Mouse (Mus musculus) skeletal muscle tissue, adult 2 months (tissue): ENCODE data around the gene Micall2.
"Not testable (repeated sequence)": the region's sequence is repeated elsewhere in the genome, so short reads cannot be mapped to it uniquely, and the experiment has no call there.

ENCODE experiments used
- DNase-seq: peaks from one replicate; pipeline ENCODE4 v3.0.0-alpha.2; 2012; ENCODE audit warnings: low read depth, low spot score

Gene Micall2

DNA sequence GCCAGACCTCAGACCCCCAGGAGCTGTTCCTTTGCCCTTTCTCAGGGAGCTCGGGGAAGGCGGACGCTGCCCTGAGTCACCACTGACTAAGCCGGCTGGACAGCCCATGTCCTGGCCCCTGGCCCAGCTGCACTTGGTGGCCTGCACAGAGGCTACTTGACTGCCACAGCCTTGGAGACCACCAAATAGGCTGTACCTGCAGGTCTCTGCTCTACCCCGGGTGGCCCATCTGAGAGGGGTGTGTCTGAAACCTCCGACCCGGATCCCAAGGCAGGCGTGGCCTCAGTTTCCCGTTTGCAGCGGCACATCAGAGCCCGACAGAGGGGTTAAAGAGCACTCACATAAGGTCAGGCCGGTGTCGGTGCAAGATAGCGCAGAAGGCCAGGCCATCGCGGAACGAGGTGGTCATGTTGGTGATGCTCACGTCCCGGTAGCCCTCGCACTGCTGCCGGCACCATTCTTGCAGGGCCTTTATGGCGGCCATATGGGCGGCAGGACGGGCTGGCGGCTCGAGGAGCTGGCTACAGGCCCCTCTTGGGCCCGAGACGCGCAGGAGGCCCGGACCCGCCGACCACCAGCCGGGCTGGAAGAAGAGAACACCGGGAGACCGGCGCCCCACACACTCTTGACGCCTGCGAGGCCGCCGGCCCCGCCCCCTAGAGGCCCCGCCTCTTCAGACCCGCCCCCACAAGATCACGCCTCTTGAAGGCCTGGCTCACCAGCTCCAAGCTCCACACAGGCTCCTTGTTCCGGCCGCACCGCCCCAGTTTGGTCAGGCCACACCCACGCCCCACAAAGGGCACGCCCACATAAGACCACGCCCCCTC lies at the start of gene Micall2:
Gene Micall2 (minus strand): TSS at position 660 of the 827 bp plus-strand sequence.
- peak; percentile 95 for DNase-seq

DNA sequence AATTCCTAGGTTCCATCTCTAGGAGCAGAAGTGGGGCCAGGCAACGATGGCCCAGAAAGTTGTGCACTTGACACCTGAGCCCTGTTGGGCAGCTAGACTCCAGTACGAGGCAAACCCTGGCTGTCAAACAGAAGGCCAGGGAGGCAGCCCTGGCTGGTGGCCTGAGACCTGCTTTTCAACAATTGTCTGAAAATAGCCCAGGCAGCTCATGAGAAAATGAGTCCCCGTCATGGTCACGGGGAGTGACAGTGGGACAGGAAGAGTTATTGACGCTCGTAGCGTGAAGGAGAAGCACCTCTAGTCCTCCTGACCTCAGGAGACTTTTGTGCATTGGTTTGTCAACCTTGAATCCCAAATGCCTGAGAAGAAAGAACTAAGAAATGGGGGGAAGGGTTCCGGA lies 45.3 kb upstream of the Micall2 start:
- DNase-seq, result no peak

DNA sequence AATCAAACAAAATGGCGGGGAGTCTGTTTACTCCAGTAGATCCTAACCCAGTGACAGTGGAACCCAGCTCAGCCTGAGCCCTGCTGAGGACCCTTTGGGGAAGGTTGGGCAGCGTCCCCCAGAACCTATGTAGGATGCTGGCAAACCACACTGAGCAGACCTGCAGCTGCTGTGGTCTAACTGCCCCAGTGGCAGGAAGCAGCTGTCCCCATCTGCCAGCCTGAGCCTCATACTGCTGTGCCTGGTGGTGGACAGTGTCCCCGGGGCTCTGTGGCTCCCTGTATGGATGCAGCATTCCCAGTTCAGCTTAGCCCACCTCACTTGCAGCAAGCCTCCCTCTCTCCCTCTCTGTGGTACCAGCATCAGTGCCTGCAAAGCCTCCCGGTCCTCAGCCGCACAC lies 40.8 kb upstream of the Micall2 start:
- no peak for DNase-seq

DNA sequence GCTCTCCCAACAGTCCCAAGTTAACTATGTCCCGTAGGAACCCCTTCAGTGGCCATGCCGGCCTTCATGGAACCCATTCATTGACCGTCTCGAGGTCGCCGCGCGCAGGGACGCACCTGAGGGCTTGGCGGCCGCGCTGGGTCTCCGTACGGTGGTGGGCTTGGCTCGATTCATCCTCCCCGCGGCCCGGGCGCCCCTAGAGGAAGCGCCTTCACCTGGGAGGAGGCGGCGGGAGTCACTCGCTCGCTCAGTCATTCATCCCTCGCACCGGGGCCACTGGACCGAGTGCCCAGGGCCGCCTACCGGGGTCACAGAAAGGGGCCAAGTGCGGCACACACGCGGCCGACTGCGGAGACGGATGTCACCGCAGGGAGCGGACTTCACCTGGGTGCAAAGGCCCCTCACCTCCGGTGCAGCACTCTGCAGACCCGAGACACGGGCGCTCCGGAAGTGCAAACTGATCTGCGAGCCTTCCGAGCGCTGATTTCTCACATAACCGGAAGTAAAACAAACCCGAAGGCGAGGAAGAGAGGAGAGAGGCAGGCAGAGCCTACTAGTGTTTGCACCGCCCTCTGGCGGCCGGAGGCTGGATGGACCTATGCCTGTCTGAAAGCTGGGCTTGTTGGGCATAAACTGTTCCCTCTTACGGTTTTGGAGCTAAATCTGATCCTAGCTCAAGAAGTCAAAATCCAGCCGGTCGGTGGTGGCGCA lies 39.2 kb upstream of the Micall2 start, which contains the start of gene Ints1:
Gene Ints1 (minus strand): TSS at position 459 of the 711 bp plus-strand sequence.
- peak; percentile 93 for DNase-seq

DNA sequence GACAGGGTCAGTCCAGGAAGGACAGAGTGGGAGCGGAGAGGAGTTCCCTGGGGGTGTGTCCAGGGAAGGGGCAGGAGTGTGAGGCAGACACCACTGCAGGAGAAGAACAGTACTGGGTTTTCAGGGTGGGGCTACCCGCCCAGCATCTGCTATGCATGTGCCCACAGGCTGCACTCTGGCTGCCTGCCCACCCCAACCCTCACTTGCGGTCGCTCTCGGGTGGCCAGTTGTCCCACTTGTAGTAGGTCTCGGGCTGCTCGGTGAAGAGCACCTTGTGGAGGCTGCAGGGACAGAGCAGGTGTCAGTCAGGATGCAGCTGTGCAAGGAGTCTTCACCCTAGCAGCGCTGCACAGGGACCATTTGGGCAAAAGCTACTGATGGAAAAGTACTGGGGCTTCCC lies 32.1 kb upstream of the Micall2 start:
- no peak for DNase-seq

DNA sequence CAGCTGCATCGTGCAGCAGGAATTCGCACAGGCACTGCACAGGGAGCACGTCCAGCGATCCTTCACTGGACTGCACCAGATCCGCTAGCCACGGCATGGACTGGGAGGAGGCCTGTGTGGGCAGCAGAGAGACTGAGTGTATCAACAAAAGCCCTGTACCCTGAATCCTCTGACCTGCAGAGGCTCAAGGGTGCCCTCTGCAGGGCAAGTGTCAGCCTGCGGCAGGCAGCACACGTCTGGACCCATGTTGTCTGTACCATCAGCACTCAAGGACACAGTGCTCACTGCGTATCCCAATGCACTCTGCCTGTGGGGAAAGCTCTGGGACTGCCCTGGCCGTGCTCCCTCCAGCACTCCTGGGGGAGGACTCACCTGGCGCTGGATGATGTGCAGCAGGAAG lies 28.2 kb upstream of the Micall2 start:
- no peak for DNase-seq

DNA sequence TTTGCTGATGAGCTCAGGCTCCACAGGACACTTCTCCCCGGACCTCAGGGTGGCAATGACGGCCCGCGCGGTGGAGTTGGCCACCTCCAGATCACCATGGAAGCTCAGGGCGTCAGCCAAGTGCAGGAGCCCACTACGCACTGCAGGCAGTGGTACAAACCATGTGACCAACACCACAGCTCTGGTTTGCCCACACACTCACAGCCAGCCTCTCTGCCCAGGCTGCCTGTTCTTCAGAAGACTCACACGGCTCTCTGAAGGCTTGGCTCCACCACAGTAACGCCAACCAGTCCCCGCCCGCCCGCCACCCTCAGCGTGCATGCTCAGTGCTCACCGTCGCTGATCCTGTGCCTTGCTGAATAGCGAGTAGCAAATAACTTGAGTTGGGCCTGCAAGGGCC lies 22.0 kb upstream of the Micall2 start:
- DNase-seq, result no peak

DNA sequence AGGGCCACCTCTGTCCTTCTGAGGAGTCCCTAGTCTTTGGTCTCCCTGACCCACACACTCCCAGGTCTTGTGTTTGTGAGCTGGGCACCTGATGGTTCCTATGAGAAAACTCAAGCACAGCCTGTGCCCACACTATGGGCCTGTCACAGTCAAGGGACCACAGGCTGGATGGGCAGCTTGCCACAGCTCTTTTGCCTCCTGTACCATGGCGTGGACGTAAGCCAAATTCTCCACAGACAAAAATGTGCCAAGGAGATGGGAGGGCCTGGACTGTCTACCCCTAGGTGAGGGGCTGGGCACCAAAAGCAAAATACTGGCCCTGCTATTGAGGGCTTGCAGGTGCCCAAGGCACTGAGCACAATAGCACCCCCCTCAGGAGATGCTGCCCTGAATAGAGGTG lies 20.4 kb upstream of the Micall2 start:
- no peak for DNase-seq

DNA sequence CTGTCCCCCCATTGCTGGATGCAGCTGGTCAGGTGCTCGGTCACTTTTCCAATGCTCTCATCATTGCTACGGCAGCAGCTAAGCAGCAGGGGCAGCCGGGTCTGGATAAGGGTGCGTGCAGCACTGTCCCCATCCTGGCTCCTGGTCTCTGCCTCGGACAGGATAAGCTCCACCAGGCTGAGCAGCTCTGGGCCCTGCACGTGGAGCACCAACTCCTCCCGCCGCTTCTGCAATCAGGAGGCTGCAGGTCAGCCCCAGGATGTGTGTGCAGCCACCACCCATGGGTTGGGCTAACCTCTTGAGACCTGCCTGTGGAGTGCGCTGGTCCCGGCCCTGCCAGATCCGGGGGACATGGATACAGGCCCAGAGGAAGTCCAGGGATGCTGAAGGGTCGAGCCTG lies 20.0 kb upstream of the Micall2 start:
- DNase-seq, result no peak

DNA sequence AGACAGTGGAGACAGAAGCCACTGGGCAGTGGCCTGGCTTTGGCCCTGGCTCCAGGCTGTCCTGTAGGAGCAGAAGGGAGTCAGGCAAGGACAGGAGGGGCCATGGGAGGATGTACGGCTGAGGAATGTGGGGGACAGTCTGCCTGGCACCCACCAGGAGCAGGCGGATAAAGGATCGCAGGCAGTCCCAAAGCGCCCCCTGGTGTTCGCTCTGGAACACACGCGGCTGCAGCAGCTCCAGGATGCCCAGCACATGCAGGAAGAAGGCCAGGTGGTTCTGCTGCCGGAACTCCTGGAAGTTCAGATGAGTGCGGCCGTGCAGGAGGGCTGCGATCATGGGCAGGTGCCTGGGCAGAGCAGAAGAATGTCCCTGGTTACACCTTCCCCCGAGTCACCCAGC lies 18.6 kb upstream of the Micall2 start:
- DNase-seq, result no peak

DNA sequence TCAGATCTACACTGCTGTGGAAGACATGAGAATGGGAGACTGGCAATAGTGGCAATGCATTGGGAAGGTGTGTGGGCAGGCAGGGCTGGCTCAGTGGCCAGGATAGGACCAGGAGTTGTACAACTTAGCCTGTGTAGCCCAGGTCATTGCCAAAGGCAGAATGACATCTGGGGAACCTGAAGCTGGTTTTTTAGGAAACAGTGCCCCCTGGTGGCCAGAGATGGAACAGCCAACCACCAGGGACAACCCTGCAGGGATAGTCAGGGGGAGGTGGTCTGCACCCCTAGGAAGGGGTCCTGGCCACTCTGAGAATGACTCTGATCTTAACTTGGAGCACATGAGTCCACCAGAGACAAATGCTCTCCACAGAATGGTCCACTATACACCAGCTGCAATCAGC lies 14.4 kb upstream of the Micall2 start:
- peak; percentile 45 for DNase-seq

DNA sequence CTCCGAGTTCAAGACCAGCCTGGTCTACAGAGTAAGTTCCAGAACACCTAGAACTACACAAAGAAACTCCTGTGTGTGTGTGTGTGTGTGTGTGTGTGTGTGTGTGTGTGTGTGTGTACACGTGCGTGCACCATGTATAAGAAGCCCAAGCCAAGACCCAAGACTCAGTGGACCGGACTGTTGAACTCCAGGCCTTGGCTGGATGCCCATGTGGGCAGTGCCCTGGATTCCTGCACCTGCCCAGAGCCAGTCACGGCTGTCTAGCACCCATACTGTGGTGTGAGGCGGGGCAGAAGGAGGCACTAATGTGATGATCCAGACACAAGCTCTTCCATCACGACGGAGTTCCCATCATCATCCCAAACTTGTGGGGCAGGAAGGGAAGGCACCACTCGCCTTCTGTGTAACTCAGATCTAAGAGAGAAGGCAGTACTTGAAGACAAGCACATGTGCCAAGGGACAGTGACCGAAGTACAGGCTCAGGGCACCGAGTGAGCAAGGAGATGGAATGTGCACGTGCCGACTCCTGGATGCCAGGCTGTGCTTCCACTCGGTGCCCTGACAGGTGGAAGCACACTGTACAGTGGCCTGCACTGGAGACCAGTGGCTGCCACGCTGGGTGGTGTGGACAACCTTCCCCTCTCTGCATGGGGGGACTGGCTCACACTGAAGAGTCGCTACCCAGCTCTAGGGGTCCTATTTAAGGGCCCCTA lies 13.4 kb upstream of the Micall2 start:
- no peak for DNase-seq

DNA sequence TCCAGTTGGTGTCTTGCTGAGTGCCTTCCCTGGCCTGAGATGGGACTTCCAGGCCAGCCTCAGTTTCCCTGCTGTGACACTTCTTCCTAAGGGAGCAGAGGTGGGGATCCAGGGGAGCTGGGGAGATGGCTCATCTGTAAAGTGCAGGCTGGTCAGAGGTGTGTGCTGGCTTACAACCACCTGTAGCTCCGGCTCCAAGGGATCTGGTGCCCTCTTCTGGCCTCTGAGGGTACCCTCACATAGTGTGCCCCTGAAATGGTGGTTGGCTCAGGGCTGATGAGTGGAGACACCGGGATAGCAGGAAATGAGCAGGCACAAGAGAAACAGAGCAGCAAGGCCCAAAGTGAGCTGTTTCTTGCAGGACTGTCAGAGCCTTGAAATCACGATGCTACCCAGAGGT lies 9.6 kb upstream of the Micall2 start:
- DNase-seq, result no peak

DNA sequence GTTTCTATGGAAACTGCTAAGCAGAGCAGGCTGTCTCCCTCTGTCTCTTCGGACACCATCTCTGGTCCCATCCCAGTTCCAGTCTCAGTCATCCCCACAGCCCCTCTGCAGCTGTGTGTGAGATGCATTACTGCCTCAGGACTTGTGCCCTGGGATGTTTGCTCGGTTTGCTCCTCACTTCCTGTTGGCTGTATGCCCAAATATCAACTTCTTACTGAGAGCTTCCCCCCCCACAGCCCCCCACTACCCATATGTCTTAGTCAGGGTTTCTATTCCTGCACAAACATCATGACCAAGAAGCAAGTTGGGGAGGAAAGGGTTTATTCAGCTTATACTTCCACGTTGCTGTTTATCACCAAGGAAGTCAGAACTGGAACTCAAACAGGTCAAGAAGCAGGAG lies 6.5 kb upstream of the Micall2 start:
- not testable (repeated sequence) for DNase-seq

DNA sequence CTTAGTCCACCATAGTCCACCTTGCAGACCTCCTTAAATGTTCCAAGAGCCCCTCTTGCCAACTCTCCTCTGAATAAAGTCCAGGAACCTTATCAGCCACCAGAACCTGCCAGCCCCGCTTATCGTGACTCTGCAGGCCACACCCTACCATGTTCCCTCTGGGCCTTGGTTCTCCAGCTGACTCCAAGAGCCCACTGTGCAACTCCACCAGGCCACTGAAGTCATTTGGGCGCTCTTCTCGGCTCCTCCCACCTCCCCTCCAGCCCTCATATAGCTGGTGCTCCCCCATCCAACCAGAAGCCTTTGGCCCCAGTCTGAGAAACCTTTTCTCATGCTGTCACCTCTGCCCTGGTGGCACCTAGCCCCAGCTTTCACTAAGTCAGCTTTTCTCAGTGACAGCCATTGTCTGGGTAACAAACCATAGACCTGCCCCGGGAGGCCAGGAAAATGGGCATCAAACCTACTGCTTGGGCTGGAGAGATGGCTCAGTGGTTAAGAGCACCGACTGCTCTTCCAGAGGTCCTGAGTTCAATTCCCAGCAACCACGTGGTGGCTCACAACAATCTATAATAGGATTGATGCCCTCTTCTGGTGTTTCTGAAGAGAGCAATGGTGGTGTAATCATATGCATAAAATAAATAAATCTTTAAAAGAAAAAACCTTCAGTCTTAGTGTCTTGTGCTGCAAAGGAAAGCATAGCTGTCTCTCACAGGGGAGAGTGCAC lies 2.6 kb upstream of the Micall2 start:
- DNase-seq, result no peak

DNA sequence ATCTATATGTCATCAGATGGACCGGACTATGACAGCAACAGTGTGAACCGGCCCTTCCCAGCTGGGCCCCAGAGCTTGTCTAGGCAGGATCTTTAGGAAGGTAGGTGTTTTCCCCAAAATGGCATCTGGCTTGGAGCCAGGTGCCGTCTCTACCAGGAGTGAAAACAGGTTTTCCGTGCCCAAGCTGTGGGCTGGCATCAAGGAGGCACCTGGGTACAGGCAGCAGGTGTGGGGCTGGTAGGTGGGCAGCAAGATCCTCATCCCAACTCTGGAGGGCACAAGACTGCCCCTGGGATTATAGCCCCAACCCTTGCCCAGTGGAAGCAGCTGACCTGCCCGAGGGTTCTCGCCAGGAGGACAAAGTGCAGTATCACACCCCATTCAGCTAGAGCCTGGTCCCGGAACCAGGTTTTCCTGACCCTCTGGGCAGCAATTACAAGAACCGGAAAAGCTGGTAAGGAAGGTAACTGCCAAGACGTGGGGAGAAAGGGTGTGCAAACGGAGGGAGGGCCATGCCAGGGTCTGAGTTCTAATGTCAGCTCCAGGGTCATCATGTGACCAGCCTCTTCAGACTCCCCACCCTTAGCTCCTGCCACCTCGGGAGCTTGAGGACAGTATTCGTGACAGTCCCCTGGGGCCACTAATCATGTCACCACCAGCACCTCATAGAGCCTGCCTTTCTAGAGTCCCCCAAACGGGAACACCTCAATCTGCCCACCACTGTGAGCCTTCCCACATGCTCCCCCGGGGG lies 1.9 kb upstream of the Micall2 start:
- no peak for DNase-seq

DNA sequence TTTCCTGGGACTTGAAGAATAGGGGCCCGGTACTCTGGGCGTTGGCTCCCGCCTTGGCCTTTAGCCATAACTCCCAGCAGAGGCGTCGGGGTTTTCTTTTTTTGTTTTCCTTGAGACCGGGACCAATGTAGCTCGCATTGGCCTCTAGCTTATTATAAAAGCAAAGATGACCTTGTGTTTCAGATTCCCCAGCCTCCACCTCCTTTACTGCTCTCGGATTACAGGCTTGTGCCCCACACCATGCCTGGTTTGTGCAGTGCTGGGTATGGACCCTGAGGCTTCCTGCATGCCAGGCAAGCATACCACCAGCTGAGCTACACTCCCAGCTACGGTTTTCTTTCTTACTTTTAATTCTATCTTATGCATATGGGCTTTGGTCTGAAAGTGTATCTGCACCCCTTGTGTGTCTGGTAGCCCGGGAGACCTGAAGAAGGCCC lies 386 bp upstream of the Micall2 start:
- DNase-seq, result no peak

DNA sequence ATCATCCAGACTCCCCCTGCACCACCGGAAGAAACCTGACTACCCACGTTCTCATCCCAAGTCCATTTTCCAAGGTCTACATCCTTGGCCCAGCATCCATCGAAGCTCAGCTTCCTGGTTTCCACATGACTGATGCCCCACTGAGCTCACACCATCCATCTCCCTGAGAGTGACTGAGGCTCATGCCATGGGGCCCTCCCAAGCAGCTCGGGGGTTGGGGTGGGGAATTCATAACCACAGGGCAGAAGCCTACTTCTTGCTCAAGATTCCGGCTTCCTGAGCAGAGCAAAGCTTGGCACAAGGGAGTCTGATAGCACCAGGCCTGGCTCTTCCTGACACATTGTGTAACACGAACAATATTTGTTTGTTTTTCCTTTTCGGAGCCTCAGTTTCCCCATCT lies 1.4 kb downstream of the Micall2 start:
- DNase-seq, result no peak

DNA sequence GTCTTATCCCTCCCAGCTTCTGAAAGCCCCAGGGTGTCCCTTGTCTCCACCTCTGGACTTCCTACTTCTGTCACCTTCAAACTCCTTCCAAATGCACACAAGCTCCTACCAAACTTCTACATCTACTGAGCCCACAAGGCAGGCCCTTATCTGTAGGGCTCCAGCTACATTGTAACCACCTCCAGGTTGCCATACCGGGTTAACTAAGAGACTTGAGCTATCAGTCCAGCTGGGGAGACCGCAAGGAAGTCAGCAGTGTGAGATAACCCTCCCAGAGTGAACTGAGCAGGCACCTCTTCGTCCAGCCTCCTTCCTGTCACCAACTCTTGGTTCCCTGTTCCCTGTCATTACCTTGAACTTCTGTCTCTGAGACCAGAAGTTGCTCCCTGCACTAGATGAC lies 2.1 kb downstream of the Micall2 start:
- DNase-seq, result no peak

DNA sequence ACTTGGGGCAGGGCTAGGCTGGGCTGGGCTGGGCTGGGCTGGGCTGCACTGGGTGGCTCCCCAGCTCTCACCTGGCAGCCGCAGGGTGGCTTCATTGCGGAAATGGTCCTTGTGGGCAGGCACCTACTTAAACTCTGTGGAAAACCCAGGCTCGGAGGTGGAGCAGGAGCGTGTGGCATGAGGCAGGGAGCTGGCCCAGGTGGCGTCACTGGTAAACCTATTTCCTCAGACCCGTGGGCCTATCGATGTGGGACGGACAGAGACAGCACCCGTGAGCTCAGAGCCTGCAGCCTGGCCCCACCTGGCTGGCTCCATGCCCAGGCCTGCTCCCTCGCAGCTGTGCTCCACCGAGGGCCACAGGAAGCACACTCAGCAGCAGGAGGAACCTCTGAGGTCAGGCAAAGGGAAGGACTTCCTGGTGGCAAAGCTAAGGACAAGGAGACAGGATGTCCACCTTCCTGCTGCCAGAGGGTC lies 3.5 kb downstream of the Micall2 start:
- DNase-seq, result no peak
